Mouse (Mus musculus) urinary bladder, adult 2 months (tissue): ENCODE results near the gene Gck. TPM values are rescaled to one million over a fixed set of nuclear protein-coding genes. Genes with fewer than 3 reads are reported as not detected.

Source experiments
- polyA plus RNA-seq: library from polyadenylated mRNA; depleted of rRNA; stranded (reverse); fragments of >200 nt; gene quantifications from 2 replicates; pipeline ENCODE4 v1.2.3, GENCODE M21; 2012; rRNA removed

Gck gene
- polyA plus RNA-seq, 1 experiment: 0.08 TPM

Other genes with a start within 250 kb of the Gck start
- gene Mrps24, start 234.4 kb downstream of the Gck start, polyA plus RNA-seq: 81.2 and 82.7 TPM in 2 replicates
- gene Urgcp, start 187.7 kb downstream of the Gck start, polyA plus RNA-seq: 20.2 and 21.0 TPM in 2 replicates
- gene Dbnl, start 161.6 kb downstream of the Gck start, polyA plus RNA-seq: 97.5 and 103 TPM in 2 replicates
- 0.58 and 0.75 TPM in 2 replicates for gene Pgam2, start 146.3 kb downstream of the Gck start, polyA plus RNA-seq
- gene Polm, start 112.1 kb downstream of the Gck start, polyA plus RNA-seq: 28.0 and 30.4 TPM in 2 replicates
- 110 and 160 TPM in 2 replicates for gene Aebp1, start 88.1 kb downstream of the Gck start, polyA plus RNA-seq
- 36.4 and 43.2 TPM in 2 replicates for gene Pold2, start 71.8 kb downstream of the Gck start, polyA plus RNA-seq
- gene Myl7, start 51.3 kb downstream of the Gck start, polyA plus RNA-seq: 1.4 and 3.7 TPM in 2 replicates
- gene Ykt6, start 5.6 kb upstream of the Gck start, polyA plus RNA-seq: 35.5 and 45.1 TPM in 2 replicates
- 3.0 and 3.9 TPM in 2 replicates for gene Camk2b, start 116.3 kb upstream of the Gck start, polyA plus RNA-seq
- 0.31 and 0.32 TPM in 2 replicates for gene A730071L15Rik, start 249.9 kb upstream of the Gck start, polyA plus RNA-seq